Mouse (Mus musculus): ENCODE measurements around the gene Resf1.
"Not testable (repeated sequence)": the region's sequence is repeated elsewhere in the genome, so short reads cannot be mapped to it uniquely, and the experiment has no call there.

Gene Resf1

DNA sequence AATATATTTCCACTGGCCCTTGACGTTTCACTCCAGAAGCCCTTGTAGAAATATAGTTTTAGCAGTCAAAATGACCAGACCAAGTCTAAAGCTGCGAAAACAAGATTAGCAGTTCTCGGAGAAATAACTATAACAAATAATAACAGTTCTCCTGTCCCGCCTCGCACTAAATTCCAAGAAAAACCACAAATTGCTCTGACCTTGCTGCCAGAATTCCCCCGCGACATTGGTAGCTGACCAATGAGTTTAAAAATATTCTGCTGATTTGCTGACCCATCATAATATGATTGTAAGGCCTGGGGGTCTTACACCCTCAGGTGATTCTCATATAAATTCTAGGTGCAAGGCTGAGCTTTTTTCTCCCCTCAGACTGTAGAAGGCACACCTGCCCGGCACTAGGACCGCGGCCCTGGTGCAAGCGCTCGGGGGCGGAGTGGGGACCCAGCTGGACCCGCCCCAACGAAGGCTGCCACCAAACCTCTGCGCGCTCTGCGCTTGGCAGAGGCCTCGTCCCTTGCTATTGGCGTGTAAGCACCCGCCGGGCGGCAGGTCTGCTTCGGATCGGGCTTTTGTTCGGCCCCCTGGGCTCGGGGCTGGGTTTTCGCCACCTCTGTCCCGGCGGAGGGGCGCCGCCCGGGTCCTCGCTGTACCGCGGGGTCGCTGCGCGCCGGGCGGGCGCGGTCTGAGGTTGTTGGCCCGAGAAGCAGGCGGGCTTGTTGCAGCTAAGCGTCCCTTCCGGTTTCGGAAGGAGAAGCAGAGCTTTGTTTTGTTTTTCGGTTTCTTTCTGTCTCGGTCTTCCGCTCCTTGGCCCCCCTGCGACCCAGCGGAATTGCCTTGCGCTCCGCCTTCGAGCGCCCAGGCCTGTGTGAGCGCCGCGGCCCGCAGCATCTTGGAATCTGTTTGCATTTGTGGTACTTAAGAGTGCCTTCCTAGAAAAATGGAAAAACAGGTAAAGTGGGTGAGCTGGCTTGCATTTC lies at the start of gene Resf1:
TSS of gene Resf1 (plus strand) at position 459 of the 977 bp plus-strand sequence.
- DNase-seq (ENCODE audit: low spot score in 2 of 2) = peak; percentile 82 to 85

GRCm38 (mm10) chr6:149260801-149261239 lies 48.4 kb upstream of the Resf1 start:
- DNase-seq (ENCODE audit: low spot score in 2 of 2) = no peak

GRCm38 (mm10) chr6:149267951-149268350 lies 41.3 kb upstream of the Resf1 start:
- no peak for DNase-seq (ENCODE audit: low spot score in 2 of 2)

- no peak for DNase-seq (ENCODE audit: low spot score in 2 of 2)
Measured at GRCm38 (mm10) chr6:149278248-149278731, 30.9 kb upstream of the Resf1 start.

DNA sequence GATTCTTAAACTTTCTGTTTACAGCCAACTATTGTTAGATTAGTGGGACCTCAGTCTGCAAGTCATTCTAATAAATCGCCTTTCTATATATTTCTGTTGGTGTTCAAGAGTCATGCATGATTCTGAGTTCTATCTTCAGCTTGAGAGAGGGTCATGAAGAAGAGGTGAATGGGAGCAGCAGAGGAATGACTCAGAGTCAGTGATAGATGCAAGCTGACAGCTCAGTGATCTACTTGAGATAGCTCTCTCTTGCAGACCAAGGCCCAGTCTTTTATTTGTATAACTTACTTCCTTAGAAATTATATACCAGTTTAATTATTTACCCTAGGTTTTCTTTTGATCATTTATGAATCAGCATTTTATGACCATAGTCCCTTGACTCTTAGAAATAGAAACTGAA lies 30.3 kb upstream of the Resf1 start:
- DNase-seq (ENCODE audit: low spot score in 2 of 2) = no peak

- DNase-seq (ENCODE audit: low spot score in 2 of 2) = no peak
Measured at GRCm38 (mm10) chr6:149280511-149280910, 28.7 kb upstream of the Resf1 start.

- DNase-seq (ENCODE audit: low spot score in 2 of 2) = not testable (repeated sequence)
Measured at GRCm38 (mm10) chr6:149288190-149288589, 21.0 kb upstream of the Resf1 start.

- DNase-seq (ENCODE audit: low spot score in 2 of 2) = not testable (repeated sequence)
Measured at GRCm38 (mm10) chr6:149303231-149303630, 6.0 kb upstream of the Resf1 start.

DNA sequence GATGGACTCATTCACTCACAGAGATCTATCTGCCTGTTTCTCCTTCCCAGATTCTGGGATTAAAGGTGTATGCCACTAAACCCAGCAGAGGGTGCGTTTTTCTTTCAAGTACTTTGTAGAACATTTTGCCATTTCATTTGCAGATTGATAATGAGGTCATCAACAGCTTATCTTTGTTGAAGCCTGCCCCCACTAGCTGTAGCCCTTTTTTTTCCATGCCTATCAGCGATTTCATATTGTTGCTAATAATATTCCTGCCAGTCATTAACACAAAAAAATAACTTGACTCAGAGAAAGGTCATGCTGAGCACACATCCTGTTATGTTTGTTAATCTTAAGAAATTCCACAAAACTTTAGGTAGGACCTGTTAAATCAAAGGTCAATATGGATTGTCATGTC lies 2.1 kb upstream of the Resf1 start:
- no peak for DNase-seq (ENCODE audit: low spot score in 2 of 2)

GRCm38 (mm10) chr6:149307801-149308200 lies 1.4 kb upstream of the Resf1 start:
- no peak for DNase-seq (ENCODE audit: low spot score in 2 of 2)

- DNase-seq (ENCODE audit: low spot score in 2 of 2) = no peak
Measured at GRCm38 (mm10) chr6:149310226-149310625, 1.0 kb downstream of the Resf1 start.

DNA sequence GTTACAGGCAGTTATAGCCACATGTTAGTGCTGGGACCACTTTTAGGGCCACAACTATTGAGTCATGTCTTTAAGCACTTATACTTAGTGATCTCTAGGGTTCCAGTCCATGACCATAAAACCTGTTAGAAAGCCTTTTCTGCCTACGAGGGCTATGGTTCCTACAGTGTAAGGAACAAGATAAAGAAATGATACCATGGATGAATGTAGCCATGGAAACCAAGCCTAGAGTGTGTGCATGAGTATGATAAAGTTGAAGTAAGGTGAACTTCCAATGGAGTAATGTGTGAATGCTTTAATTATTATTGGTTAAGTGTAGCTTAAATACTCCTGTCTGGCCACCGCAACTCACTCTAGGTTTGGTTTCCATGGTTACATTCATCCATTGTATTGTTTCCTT lies 1.8 kb downstream of the Resf1 start:
- DNase-seq (ENCODE audit: low spot score in 2 of 2) = no peak

- DNase-seq (ENCODE audit: low spot score in 2 of 2) = no peak
Measured at GRCm38 (mm10) chr6:149311778-149312177, 2.6 kb downstream of the Resf1 start.

GRCm38 (mm10) chr6:149312221-149312620 lies 3.0 kb downstream of the Resf1 start:
- DNase-seq (ENCODE audit: low spot score in 2 of 2) = no peak

DNA sequence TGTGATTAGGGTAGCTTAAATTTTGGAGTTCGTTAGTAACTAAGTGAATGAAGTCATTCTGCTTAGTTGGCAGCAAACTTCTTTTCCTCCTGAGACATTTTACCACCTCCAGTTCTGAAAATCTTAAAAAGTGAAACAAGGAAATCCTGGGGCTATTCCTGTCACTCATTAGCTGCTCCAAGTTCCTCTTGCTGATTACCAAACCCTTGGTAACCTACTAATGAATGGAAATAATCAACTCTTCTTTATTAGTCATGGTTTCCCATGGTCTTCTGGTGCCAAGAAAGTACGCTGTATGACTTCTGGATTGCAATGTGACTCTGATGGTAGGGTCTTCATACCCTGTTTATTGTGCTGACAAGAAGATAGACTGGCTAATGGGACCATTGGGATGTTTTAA lies 5.7 kb downstream of the Resf1 start:
- no peak for DNase-seq (ENCODE audit: low spot score in 2 of 2)

GRCm38 (mm10) chr6:149323523-149324241 lies 14.5 kb downstream of the Resf1 start:
- no peak for DNase-seq (ENCODE audit: low spot score in 2 of 2)

DNA sequence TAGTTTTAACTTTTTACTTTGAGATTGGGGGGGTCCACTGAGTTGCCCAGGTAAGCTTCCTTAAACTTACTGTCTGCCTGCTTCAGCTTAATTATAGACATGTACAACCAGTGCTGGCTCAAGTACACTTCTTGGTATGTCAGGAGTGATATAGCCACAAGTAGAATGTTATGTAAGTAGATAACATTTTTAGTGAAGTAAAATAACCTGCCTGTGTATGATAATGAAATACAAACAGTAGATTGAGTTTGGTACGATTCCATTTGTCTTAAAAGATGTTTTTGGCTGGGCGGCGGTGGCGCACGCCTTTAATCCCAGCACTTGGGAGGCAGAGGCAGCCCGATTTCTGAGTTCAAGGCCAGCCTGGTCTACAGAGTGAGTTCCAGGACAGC lies 15.0 kb downstream of the Resf1 start:
- no peak for DNase-seq (ENCODE audit: low spot score in 2 of 2)

DNA sequence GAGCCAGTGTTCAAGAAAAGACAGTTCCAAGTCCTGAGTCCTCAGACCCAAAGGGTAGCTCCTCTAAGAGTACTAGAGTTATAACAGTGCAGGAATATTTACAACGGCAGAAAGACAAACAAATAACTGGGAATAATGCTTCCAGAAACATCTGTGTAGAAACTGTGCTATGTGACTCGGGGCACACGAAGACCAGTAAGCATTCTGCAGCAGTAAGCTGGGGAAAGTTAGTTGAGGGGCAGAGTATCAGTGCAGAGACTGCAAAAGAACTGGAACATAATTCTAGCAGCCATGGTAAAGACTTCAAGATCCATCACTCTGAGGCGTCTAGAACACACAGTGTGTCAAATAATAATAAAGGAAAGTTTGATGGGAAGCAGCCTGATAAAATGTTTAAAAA lies 19.9 kb downstream of the Resf1 start:
- DNase-seq (ENCODE audit: low spot score in 2 of 2) = no peak

GRCm38 (mm10) chr6:149330332-149330731 lies 21.1 kb downstream of the Resf1 start:
- DNase-seq (ENCODE audit: low spot score in 2 of 2) = no peak

DNA sequence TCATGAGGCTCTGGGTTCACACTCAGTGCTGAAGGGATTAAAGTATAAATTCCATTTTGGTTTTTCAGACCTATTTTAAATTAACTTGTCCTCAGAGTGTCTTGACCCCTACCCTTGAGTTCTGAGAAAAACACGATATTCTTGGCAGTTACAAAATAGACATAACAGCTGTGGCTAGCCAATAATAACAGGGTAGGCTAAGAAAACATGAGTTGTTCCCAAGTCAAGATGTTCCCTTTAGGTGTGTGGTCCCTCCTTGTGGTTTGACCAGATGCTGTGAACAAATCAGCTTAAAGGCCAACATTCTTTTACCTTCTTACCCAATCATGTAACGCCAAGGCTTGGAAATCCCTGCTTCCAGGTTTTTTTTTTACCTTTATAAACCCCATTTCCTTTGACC lies 23.8 kb downstream of the Resf1 start:
- DNase-seq (ENCODE audit: low spot score in 2 of 2) = no peak

GRCm38 (mm10) chr6:149337990-149338389 lies 28.8 kb downstream of the Resf1 start:
- DNase-seq (ENCODE audit: low spot score in 2 of 2) = no peak

DNA sequence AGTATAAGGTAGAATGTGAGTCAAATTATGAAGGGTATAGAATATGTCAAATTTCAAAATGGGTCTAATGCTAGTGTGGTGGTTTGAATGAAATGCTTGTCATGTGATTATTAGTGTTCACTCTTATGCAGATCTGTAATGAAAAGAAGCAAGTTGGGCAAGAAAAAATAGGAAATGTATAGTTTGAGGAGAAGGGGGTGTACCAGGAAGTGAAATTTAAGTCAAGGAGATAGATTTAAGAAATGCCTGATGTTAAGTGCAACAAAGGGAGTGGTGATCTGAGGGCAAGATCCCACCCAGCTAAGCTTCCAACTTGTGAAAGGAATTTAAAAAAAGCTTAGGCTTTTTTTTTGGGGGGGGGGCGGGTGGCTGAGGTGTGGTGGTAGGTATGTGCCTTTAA lies 29.4 kb downstream of the Resf1 start:
- no peak for DNase-seq (ENCODE audit: low spot score in 2 of 2)

DNA sequence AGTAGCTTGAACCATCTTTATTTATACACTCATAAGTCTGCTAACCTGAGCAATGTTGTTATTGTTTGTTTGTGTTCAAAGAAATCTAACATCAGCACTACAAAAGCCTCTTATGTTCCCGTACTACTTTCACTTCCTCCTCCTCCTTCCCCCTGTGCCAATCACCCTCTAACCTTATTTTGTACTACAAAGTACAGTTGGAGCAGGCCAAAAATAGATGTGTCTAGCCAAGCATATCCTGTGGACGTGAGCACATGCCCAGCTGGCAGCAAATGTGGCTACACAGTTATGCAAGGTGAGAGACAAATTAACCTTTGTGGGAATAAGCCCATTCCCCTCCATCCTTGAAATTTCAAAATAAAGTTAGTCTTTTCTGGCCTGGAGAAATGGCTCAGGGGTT lies 34.6 kb downstream of the Resf1 start:
- DNase-seq (ENCODE audit: low spot score in 2 of 2) = no peak
